Mouse (Mus musculus) megakaryocyte-erythroid progenitor cell, adult 5-6 weeks (primary cell): ENCODE data around the gene Afap1. TPM values are rescaled to one million over a fixed set of nuclear protein-coding genes. Genes with fewer than 3 reads are reported as not detected.

Experiments used
- ATAC-seq: replicated peaks from 2 replicates; pipeline ENCODE4 v1.8.0; 2016; ENCODE audit warnings: mild to moderate bottlenecking, inconsistent platforms; ENCODE audit not compliant: severe bottlenecking, poor library complexity, low FRiP score, low TSS enrichment
- total RNA-seq, 2 experiments: library from RNA; stranded (forward) in 1 of 2; stranded (reverse) in 1 of 2; fragments of 200-1000, 215-1000 nt in 1 of 2; fragments of >200 nt in 1 of 2; fragmentation: Nextera tagmentation in 1 of 2; gene quantifications; 2 replicates each; pipeline ENCODE4 v1.2.3; 2014 to 2017

Afap1 gene
- total RNA-seq, 2 experiments from 2014 or later = 0.33 to 2.3 TPM

DNA sequence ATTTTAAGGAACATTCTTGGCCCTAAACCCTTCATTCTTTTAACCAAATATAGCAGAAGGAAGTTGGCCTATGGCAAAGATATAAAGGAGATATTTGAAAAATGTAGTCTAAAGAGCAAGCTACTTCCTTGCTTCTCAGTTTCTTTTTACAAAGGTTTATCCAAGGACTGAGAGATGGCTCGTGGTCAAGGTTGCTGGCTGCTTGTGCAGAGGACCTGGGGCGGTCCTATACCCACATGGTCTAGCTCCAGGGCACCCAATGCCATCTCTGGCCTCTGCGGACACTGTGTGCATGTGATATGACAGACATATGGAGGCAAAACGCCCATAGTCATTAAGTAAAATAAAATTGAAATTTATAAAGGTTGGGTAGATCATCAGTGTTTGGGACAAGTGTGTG lies 2.8 kb downstream of the Afap1 start:
- no peak for ATAC-seq

DNA sequence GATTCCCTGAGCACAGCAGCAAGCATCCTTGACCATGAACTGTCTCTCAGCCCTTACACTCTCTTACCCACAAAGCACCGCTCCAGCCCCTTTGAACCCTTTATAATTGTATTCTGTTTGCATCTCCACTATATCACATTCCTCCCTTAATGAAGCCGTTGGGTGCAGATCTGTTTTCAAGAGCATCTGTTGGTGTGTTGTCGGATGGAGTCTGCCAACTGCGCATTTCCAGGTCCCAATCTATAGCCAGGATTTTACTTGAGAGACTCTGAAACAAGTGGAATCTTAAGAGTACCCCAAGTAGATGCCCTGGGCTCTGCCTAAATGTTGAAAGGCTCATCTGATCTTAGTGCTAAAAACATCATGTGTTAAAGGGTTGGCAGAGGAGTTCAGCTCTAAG lies 3.4 kb downstream of the Afap1 start:
- ATAC-seq = no peak

DNA sequence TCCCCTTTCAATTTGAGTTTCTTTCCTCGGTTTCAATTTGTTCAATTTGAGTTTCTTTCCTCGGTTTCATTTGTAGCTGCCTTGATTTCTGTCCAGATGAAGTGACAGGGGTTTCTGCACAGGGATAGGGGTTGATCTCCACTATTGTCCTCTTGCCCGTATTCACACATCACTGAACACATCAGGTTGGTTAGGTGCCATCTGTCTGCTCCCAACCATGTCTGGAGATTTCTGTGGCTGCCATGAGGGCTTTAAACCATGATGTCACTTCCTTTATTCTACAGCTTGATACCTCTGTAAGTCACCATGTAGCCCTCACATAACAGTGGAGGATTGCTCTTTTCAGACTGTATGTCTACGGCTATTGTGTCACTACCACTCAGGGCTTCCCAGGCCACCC lies 4.0 kb downstream of the Afap1 start:
- no peak for ATAC-seq

DNA sequence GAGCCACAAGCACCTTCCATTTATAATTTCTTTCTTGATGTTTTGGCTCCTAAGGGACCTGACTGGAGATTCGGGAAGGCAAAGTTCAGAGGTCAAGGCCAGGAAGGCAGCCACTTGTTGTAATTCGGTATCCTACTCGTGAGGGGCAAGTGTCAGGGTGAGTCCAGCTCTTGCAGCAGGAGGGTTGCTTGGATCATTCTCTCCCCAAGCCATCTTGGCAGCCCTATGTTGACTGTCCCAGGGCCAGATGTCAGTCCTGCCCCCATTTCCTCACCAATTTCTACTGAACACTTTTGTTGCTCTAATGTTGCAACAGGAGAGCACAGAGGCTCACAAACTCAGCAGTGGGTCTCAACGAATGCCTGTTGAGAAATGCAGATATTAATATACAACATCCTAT lies 5.0 kb downstream of the Afap1 start:
- no peak for ATAC-seq

DNA sequence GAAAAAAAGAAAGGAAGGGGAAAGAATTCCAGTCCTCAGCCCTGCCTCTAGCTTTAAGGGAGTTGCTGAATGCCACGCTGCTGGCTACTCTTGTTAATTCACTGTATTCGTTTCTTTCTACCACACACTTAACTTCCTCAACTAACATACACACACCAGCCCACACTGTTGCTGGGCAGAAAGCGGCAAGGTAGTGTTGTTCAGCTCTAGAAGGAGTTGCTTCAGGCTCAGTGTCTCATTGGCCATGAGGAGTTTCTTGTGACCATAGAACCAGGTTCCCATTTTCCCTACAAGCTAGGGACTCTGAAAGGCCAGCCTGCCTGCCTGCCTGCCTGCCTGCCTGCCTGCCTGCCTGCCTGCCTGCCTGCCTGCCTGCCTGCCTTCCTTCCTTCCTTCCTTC lies 5.9 kb downstream of the Afap1 start:
- no peak for ATAC-seq

DNA sequence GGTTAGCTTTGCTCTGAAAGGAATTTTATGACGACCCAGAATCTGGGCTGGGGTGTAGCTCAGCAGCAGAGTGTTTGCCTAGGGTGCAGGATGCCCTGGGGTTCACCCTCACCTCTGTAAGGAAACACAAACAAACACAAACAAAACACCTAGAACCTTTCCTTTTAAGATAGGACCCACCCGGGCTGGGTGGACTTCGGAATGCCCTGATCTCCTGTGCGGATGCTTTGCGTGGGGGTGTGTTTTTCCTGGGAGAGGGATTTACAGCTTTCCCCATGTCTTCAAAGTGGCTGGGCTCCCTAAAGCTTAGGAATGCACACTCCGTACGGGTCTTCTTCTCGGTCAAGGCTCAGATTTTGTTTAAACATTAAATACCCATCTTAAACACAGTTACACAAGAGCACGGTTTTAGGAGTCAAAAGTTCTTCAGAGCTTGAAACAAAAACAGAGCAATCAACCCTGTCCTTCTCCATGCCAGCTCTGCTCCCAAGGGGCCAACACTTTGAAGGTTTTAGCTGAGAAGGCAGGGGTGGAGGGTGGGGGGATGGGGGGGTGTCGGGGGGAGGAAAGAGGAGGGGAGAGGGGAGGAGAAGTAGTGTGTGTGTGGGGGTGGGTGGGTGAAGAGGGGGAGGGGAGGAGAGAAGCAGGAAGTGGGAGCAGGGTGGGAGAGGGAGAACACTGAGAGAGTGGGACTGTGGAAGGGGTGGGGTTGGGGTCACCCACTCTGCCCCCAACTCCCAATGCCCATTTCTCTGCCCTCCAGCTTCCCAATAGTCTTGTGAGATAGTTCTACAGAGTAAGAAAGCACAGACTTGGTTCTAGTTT lies 7.5 kb downstream of the Afap1 start:
- ATAC-seq = no peak

DNA sequence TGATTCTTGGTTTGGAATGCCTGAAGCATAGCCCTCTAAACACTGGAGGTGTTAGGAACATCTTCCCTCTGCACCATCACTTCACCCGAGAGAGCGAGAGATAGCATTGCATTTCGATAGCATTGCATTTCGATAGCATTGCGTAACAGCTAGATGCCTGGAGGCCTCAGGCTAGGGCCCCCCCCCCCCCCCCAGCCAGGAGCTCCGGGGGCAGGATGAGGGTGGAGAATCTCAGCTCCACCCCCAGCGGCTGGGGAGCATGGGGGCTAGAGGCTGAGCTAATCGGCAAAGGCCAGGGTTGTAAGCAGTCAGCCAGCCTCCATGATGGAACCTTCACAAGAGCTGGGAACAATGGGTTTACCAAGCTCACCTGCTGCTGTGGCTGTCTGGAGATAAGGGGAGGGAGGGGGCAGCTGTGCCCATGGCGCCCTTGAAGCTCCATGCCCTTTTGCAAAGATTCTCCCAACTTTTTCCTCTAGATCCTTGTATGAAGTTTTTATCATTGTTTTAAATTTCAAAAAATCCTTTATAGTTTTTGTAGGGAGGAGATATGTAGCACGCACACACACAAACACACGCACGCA lies 8.2 kb downstream of the Afap1 start:
- ATAC-seq = peak; percentile 77

DNA sequence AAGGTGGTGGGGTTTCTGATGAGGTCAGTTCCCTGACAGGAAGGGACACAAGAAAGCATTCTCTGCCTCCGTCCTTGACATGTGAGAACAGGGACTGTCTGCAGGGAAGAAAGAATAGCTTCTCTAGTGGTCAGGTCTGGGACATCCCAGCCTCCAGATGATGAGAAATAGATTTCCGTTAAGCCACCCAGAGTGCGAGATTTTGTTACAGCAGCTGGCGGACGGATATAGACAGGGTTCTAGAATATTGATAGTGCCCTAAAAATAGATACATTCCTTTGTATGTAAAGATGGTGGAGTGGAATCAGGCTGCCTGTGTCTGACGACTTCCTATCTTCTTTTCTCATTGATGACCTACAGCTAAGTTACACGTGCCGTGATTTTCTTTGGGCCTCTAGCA lies 10.3 kb downstream of the Afap1 start:
- ATAC-seq = no peak

DNA sequence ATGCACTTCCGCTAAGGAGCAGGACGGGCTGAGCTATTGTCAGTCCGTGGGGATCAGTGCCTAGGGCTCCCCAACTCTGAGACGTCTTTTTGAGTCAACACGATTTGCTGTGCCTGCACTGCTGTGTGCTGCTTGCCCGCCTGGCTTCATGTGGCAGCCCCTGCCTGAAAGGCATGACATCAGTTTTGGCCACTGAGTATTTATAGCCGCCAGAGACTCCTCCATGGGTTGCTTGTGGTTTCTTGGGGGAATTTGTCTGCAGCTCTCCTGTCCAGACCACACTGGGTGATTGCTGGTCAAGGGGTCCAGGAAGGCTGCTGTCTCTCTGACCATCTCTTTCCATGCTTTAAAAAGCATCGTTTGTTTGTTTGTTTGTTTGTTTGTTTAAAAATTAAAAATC lies 12.2 kb downstream of the Afap1 start:
- ATAC-seq = no peak

DNA sequence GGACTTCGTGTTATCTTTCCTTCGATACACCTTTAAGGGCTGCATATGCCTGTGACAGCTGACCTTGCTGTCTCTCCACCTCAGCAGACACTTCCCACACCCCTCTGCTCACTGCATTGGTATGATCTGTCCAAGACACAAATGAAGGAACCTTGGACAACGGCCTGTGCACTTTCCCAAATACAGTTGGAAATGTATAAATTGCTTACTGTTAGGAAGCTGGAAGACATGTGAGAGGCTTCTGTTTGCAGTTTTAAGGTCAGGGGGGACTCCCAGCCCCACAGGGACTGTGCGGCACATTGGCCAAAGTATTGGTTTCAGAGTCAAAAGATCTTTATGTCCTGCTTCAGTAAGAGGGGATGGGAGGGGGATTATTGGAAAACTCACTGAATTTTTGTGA lies 14.0 kb downstream of the Afap1 start:
- ATAC-seq = no peak

DNA sequence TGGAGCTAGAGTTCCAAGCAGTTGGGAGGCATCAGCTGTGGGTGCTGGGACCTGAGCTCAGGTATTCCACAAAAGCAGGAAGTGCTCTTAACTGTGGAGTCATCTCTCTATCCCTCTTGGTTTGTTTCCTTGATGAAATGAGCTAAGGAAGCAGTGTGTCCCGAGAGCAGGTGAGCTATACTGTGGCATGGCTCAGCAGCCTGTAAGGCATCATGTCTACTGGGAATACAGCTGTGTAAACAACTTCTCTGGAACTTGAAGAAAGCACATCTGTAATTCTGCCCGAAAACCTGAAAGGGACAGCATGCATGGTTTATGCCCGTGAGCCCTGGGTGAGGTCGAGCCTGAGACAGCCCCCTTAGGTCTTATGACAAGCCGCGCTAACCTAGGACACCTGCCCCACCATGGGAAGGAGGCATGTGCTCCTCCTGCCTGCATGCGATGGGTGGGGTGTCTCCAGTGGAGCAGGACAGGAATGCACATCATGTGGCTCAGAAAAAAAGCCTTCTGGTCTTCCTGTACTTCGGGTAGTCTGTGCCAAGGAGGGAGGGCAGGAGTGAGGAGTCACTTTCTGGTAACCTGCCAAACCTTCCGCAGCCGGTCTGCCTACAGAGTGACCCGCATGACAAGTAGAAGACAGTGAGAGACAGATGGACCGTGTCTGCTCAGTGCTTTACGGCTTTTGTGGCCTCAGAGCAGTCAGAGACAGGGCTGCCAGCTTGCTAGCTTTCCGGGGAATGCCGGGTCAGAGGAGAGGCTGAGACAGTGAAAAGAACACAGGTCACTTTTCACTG lies 14.7 kb downstream of the Afap1 start:
- 0 out of 2 replicates have a peak, but pooled peaks have one; percentile 27 for ATAC-seq

DNA sequence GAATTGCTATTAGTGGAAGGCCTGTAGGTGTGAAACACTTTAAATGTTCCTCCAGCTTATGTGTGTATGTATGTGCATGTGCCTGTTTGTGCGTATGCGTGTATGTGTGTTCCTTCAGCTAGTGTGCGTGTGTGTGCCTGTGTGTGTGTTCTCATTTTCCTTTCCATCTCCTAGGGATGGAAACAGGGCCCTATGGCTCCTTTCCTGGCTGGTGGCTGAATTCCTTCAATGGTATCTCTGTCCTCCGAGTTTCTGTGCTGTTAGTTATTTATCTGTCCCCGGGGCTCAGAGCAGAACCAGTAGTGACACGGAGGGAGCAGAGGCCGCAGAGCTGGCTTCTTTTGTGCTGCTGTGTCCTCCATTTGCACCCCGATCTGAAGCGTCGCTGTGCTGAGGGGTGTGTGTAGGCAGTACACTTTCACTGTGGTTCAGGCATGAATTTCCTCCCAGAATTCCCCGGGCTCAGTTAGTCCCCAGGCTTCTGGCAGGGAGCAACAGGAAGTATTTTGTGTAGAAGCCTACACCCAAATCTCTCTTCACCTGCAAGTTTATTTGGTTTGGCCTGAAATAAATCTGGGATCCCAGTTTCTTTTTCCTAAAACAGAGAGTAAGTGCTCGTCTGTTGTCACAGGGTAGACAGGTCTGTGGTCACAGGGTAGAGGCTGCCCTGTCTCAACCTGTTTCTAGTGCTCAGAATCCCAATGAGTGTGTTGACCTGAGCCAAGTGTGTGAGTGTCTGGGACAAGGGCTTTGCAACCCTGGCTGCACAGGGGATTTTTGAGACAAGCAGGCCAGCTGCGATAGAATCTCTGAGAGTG lies 15.7 kb downstream of the Afap1 start:
- ATAC-seq = no peak

DNA sequence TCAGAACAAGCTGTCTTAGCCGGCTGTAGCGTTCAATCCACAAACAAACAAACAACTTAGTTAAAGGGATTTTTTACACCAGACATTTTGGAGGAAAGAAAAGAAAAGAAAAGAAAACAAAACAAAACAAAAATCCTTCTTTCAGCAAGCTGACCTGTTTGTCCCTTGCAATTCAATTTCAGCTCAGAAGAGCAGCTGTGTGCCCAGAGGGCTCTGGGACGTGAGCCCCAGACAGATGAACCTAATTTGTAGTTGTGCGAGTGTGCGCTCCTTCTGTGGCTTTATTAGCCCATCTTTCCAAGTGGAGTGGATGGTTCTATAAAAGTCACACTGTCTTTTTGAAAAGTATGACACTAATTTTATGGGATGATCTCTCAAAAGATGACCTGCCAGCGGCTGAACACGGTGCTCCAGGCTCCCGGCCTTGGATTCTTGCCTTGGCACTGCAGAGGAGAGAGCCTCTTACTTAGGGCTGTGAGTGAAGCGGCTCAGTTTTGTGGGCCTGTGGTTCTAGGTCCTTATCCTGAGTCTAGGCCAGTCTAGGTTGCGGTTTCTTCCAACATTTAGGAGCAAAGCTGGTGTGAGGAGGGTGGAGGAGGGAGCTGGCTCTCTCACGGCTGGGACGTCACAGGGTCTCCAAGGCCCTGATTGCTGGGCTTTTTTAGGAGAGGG lies 22.6 kb downstream of the Afap1 start:
- ATAC-seq = no peak

DNA sequence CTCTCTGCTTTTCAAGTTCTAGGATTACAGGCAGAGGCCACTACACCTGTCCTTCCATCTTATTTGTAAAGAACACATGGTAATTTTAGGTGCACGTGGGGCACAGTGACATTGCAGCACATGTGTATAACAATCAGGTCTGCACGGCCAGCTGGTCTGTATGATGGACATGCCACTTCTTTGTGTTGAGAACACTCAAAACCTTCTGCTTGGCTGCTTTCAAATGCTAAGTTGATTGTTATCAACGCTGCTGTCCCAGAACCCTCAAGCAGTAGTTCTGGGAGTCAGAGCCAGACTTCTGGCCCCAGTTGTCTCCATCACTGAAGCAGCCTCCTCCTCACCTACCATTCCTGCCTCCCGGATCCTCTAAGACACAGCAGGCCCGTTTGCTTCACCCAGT lies 23.5 kb downstream of the Afap1 start:
- ATAC-seq = no peak

DNA sequence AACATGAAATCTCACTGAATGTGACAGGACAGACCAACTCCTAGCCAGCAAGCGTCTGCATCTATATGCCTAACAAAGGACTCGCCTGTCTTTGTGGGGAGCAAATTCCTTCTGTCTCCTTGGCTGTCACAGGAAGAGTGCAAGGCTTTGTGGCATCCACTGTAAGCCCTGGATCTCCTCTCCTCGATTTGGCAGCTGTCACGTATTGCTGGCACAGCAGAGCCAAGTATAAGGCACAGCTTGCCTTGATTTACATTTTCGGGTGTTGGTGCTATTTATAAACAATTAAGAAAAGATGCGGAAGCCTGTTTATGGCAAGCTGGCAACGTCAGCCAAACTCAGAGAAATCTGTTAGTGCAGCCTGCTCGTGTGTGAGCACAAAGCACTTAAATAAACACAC lies 25.3 kb downstream of the Afap1 start:
- no peak for ATAC-seq

DNA sequence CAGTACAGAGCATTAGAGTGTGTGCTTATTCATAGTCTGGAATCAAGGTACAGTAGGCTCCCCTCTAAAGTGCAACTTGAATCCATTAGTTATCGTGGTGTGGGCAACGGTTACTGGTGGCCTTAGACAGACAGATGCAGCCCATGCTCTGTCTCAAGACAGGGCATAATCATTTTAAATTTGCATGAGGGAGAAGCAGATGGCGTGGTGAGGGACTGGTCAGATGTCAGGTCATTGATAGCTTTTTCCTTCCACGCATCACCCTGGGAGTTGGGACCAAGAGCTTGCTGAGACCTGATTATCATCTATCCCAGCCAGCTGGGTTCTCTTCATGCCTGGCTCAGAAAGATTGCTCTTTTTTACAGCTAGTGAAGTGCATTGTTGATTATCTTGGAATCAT lies 27.0 kb downstream of the Afap1 start:
- ATAC-seq = peak; percentile 39

DNA sequence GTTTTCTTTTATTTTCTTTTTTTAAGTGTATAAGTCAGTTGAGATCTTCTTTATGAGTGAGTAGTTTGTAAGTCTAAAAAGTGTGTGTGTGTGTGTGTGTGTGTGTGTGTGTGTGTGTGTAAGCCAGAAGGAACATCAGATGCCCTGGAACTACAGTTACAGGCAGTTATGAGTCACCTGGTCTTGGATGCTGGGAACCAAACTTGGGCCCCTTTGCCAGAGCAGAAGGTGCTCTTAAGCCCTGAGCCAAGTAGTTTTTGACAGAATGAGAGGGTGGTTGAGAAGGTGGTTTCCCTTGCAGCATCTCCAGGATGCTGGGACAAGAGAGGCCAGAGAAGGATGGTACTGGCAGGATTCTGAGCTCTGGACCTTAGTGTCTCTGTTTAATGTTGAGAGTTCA lies 27.4 kb downstream of the Afap1 start:
- no peak for ATAC-seq

DNA sequence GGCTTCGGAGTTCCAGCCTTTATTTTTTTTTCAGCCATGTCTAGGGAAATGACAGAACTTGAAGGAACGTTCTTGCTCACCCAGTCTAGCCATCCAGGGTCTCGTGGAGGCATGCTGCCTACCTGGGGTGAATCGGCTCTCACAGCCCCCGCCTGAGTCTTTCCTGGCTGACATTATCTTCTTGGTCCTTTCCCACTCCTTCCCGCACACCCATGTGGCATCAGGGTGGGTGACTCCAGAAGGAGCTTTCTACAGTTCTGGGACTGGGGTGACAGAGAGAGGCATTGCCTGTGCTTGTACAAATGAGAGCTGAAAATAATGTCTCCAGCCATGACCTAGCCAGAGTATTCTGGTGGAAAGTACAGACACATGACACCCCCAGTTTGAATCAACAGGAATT lies 28.0 kb downstream of the Afap1 start:
- no peak for ATAC-seq

DNA sequence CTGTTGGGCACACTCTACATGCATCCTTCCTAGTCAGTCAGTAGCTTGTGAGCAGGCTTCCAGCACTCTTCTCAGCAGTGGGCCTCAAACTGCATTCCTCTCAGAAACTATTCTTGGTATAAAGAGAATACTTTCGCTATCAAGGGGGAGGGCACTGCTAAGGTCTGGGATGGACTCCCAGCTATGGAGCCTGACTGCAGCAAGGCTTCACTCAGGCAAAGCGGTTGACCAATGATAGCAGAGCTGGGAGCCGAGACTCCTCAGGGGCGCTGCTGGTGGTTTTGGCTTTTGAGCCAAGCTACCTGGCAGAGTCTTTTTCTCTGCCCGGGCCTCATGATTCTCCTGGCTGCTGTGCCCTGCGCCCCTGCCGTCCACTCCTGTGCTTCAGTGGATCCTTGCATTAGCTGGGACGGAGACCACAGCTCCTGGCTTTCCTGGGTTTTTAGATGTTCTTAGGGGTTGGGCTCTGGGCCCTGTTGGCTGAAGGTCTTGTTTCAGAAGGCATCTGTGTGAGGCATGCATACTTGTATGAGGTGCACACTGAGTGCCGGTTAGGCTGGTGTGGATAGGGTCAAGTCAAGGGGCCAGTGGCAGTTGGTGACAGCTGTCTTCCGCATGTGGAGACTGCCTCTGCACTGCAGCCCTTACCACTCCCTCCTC lies 28.6 kb downstream of the Afap1 start:
- no peak for ATAC-seq
